Mouse (Mus musculus): ENCODE results near the gene Slc25a31. TPM values are rescaled to one million over a fixed set of nuclear protein-coding genes. Genes with fewer than 3 reads are reported as not detected.

Gene Slc25a31
- 0.51 and 0.74 TPM in 2 replicates for polyA plus RNA-seq (2016; fragmentation: Nextera tagmentation; extraction: Ambion mirVana)

DNA sequence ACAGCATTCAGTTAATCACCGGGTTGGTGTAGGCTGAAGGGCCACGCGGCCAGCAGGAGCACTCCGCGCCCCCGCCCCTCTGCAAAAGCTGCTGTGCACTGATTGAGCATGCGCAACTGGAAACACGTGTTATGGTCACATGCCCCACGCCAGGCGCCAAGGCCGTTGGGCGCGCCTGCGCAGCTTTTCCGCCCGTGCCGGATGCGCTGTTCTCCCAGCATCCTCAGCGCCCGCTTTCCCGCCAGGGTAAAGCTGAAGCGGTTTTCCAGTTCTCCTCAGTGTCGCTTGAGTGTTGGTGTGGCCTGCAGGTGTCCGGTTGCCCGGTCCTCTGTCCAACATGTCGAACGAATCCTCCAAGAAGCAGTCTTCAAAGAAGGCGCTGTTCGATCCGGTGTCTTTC lies at the start of gene Slc25a31:
Gene Slc25a31, plus strand, starts transcription at position 201 of the 400 bp plus-strand sequence.
- no peak within 1 kb of the TSS for H3K27ac ChIP-seq (ENCODE audit: poor library complexity, severe bottlenecking)

DNA sequence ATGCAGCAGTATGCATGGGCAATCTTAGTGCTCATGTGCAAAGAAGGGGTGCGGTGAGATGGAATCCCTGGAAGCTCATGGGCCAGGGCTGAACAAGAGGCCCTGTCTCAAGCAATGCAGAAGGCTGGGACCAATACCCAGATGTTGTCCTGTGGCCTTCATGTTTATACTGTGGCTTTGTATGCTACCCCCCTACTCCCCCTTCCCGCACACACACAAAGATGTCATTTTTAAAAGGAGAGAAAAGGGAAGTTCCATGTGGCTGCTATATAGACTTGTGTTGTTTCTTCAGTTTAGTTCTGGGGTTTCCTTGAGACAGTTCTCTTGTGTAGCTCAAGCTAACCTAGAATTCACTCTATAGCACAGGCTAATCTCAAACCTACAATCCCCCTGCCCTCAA lies 48.4 kb upstream of the Slc25a31 start:
- WGBS, result 90% methylated on average over 2 of the region's 2 CpGs
- Histone ChIP-seq H3K9ac (no peak overlapping the region), H3K27ac (ENCODE audit: poor library complexity, severe bottlenecking) (no peak overlapping the region), H3K36me3 (peaks cover 18% of the 10 kb centered on the region), H3K4me1 (replicated peaks) (no peaks in the 10 kb centered on the region), H3K9me3 (replicated peaks) (peaks cover 2% of the 10 kb centered on the region; the same call in 1 of the 2 replicates), H3K27me3 (replicated peaks) (no peaks in the 10 kb centered on the region), H3K4me2 (no peak overlapping the region), H3K4me3 (no peak overlapping the region)
- ATAC-seq (ENCODE audit: insufficient number of reproducible peaks, low FRiP score), result no peak

More for the DNA sequence above, at the start of gene Slc25a31:
- Histone ChIP-seq H3K9ac (no peak within 1 kb of the TSS), H3K36me3 (no peaks in the 10 kb centered on the region), H3K9me3 (replicated peaks) (peaks cover 6% of the 10 kb centered on the region; the same call in 1 of the 2 replicates), H3K4me2 (no peak within 1 kb of the TSS), H3K4me1 (replicated peaks) (no peaks in the 10 kb centered on the region), H3K4me3 (no peak within 1 kb of the TSS), H3K27me3 (replicated peaks) (no peaks in the 10 kb centered on the region)
- no peak for ATAC-seq (ENCODE audit: insufficient number of reproducible peaks, low FRiP score)
- WGBS, result 83% methylated on average over 30 of the region's 30 CpGs

DNA sequence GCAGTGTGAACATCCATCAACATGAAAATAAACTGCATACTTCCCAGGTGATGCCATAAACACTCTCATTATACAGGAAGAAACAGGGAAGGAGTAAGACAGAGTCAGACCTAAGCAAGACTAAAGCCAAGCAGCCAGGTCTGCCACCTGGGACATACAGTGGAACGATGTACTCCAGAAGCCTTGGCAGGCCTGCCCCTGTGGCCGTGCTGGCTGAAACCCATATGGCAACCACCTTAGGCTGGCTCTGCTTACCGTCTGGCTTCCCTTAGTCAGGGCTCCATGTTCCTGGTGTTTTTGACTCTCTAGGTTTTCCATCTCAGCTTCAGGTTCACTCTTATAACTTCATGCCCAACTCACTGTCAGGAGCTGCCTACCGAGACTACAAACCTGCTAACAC lies 42.5 kb upstream of the Slc25a31 start:
- Histone ChIP-seq H3K27me3 (replicated peaks) (no peaks in the 10 kb centered on the region), H3K27ac (ENCODE audit: poor library complexity, severe bottlenecking) (no peak overlapping the region), H3K9ac (no peak overlapping the region), H3K9me3 (replicated peaks) (peaks cover 4% of the 10 kb centered on the region; the same call in 1 of the 2 replicates), H3K4me2 (no peak overlapping the region), H3K36me3 (peaks cover 19% of the 10 kb centered on the region), H3K4me3 (no peak overlapping the region), H3K4me1 (replicated peaks) (peaks cover 9% of the 10 kb centered on the region)
- ATAC-seq (ENCODE audit: insufficient number of reproducible peaks, low FRiP score), result no peak
- WGBS, result 71% methylated on average over 4 of the region's 4 CpGs

DNA sequence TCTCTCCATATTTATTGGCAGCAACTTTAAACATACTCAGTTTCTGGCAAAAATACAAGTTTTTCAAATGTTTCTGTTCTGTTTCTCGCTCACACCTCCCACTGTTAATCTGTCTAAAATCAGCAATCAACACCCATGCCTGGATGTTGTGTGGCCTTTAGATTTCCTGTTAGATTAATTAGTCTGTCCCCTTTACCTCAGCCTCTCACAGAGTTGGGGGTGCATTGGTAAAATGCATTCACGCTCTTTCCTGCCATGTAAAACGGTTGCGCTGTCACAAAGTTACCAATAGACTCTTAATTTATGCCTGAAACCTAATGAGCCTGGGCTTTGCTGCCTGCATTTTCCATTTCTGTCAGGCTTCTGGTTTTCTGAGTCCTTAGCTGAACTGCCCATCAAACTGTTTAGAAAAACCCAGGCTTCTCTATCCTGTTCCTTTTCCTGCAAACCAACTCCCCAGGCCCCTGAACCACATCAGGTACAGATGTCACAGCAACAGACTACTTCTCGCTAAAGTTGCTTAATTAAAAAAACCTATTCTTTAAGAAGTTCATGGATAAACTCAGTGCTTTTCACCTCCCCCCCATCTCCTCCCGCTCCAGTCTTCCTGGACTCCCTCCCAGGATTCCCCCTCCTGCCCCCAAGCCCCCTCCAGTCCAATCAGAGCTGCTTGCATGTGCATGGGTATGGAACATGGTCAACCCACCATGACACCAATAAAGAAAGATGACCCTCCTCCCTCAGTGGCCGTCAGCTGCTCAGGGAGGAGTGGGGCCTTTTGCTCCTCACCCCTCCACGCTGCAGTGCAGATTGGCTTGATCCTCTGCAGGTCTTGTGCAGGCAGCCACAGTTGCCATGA lies 41.6 kb upstream of the Slc25a31 start:
- ATAC-seq (ENCODE audit: insufficient number of reproducible peaks, low FRiP score), result no peak
- Histone ChIP-seq H3K4me3 (no peak overlapping the region), H3K36me3 (peaks cover 19% of the 10 kb centered on the region), H3K27ac (ENCODE audit: poor library complexity, severe bottlenecking) (no peak overlapping the region), H3K4me1 (replicated peaks) (peaks cover 9% of the 10 kb centered on the region), H3K4me2 (no peak overlapping the region), H3K9me3 (replicated peaks) (peaks cover 4% of the 10 kb centered on the region; the same call in 1 of the 2 replicates), H3K27me3 (replicated peaks) (no peaks in the 10 kb centered on the region), H3K9ac (no peak overlapping the region)
- 79% methylated on average over 8 of the region's 8 CpGs for WGBS

DNA sequence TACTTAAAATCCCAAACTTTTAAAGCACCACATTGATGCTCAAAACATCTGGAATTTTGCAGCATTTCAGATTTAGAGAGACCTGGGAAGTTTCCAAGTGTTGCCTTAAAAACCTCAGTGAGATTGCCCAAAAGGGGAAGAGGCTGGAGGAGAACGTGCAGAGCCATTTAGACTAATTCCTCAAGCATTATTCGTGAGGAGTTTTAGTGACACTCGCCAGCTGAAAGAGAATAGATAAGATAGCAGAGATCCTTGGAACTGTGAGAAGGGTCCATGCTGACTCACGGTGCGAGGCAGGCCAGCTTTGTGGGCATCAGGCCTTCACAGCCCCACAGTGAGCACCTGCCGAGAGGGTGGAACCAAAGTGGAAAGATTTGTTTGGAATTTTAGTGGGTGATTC lies 39.8 kb upstream of the Slc25a31 start:
- Histone ChIP-seq H3K9me3 (replicated peaks) (peaks cover 4% of the 10 kb centered on the region; the same call in 1 of the 2 replicates), H3K27me3 (replicated peaks) (no peaks in the 10 kb centered on the region), H3K9ac (no peak overlapping the region), H3K4me2 (no peak overlapping the region), H3K4me3 (no peak overlapping the region), H3K4me1 (replicated peaks) (peaks cover 9% of the 10 kb centered on the region), H3K36me3 (peaks cover 14% of the 10 kb centered on the region), H3K27ac (ENCODE audit: poor library complexity, severe bottlenecking) (no peak overlapping the region)
- 20% methylated on average over 6 of the region's 6 CpGs for WGBS
- no peak for ATAC-seq (ENCODE audit: insufficient number of reproducible peaks, low FRiP score)

DNA sequence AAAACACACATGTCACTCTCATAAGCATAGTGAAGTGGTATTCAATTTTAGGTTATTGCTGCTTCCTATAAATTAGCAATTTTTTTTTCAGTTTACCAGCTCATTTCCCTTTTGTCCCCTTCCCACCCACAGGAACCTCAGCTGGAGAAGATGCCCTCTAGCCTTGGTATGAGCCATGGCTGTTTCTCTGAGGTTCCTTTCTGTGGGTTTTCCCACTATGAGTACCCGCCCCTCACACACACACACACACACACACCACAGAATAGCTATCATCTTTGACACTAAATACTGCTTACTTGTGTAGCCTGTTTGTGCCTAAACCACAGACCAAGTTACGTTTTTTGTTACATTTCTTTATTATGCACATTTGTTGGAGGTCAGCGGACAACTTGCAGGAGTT lies 39.3 kb upstream of the Slc25a31 start:
- 88% methylated on average over 3 of the region's 3 CpGs for WGBS
- Histone ChIP-seq H3K9me3 (replicated peaks) (peaks cover 4% of the 10 kb centered on the region; the same call in 1 of the 2 replicates), H3K27ac (ENCODE audit: poor library complexity, severe bottlenecking) (no peak overlapping the region), H3K9ac (no peak overlapping the region), H3K27me3 (replicated peaks) (no peaks in the 10 kb centered on the region), H3K36me3 (peaks cover 12% of the 10 kb centered on the region), H3K4me1 (replicated peaks) (peaks cover 12% of the 10 kb centered on the region), H3K4me3 (no peak overlapping the region), H3K4me2 (no peak overlapping the region)
- ATAC-seq (ENCODE audit: insufficient number of reproducible peaks, low FRiP score), result no peak

DNA sequence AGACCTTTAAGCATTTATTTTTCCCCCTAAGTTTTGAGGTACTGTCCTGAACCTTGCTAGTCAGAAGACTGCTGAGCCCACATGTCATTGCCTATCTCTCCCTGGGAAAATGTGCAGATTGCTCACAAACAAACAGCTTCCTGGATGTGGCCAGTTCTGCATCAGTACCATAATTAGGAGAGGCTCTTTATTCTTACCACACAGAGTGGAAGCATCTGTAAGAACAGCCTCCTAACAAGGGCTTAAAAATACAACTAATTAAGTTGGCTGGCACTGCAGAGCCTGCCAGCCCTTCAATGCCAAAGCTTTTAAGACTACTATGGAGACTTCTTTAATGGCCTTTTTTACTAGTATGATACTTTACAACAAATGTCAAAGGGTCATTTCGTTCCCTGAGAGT lies 35.1 kb upstream of the Slc25a31 start:
- WGBS, result 81% methylated on average over 1 of the region's 1 CpGs
- Histone ChIP-seq H3K4me1 (replicated peaks) (peaks cover 13% of the 10 kb centered on the region; the same call in 1 of the 2 replicates), H3K27me3 (replicated peaks) (no peaks in the 10 kb centered on the region), H3K9ac (no peak overlapping the region), H3K4me2 (no peak overlapping the region), H3K36me3 (no peaks in the 10 kb centered on the region), H3K27ac (ENCODE audit: poor library complexity, severe bottlenecking) (no peak overlapping the region), H3K9me3 (replicated peaks) (no peaks in the 10 kb centered on the region), H3K4me3 (no peak overlapping the region)
- ATAC-seq (ENCODE audit: insufficient number of reproducible peaks, low FRiP score), result no peak

DNA sequence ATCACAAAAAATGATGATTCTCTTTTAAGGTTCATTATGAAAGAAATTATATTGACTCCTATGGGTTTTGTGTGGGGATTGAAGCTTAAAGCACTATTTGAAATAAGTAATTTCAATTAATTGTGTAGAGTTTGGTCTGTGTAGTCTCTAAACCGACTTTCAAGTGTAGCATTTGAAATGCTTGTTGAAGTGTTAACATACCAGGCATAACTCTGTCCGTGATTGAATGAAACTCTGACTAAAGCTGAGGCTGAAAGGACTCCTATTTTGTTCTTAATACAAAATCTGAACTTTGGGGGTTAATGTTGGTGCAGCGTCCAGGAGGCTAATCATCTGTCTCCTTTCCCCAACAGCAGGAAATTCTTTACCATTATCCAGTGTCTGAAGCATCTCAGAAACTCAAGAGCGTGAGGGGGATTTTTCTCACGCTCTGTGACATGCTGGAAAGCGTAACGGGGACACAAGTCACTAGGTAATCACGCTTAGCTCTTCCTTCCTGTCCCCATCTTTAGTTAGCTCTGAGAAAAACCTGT lies 33.7 kb upstream of the Slc25a31 start:
- no peaks in the 10 kb centered on the region for H3K27me3 ChIP-seq (replicated peaks)
- H3K4me1 ChIP-seq (replicated peaks), result peaks cover 10% of the 10 kb centered on the region; the same call in 1 of the 2 replicates
- WGBS, result 12% methylated on average over 8 of the region's 8 CpGs
- H3K9me3 ChIP-seq (replicated peaks), result no peaks in the 10 kb centered on the region
- H3K9ac ChIP-seq, result no peak overlapping the region
- no peak overlapping the region for H3K4me3 ChIP-seq
- peak overlapping the region; percentile 48 for H3K27ac ChIP-seq (ENCODE audit: poor library complexity, severe bottlenecking)
- no peak for ATAC-seq (ENCODE audit: insufficient number of reproducible peaks, low FRiP score)
- no peaks in the 10 kb centered on the region for H3K36me3 ChIP-seq
- peak overlapping the region; percentile 46 for H3K4me2 ChIP-seq

DNA sequence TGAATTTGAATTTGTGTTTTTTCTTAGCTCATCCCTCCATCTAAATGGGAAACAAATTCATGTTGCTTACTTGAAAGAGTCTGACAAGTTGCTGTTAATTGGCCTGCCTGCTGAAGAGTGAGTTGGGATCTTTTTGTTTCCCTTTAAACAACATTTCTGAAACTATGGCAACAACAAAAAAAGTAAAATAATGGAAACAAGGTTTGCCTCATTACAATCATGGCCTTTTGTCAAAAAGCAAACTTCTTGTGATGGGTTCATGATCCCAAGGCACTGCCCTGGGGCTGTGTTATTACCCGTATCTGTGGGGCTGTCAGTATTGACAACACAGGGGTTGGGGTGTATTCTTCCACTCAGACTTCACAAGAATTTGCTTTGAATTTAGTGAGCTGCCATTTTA lies 29.8 kb upstream of the Slc25a31 start:
- WGBS, result 81% methylated on average over 1 of the region's 1 CpGs
- no peak overlapping the region for H3K9ac ChIP-seq
- ATAC-seq (ENCODE audit: insufficient number of reproducible peaks, low FRiP score), result no peak
- H3K36me3 ChIP-seq, result no peaks in the 10 kb centered on the region
- no peaks in the 10 kb centered on the region for H3K9me3 ChIP-seq (replicated peaks)
- no peaks in the 10 kb centered on the region for H3K27me3 ChIP-seq (replicated peaks)
- peaks cover 36% of the 10 kb centered on the region for H3K4me1 ChIP-seq (replicated peaks)
- H3K4me3 ChIP-seq, result no peak overlapping the region
- H3K4me2 ChIP-seq, result no peak overlapping the region
- H3K27ac ChIP-seq (ENCODE audit: poor library complexity, severe bottlenecking), result no peak overlapping the region

DNA sequence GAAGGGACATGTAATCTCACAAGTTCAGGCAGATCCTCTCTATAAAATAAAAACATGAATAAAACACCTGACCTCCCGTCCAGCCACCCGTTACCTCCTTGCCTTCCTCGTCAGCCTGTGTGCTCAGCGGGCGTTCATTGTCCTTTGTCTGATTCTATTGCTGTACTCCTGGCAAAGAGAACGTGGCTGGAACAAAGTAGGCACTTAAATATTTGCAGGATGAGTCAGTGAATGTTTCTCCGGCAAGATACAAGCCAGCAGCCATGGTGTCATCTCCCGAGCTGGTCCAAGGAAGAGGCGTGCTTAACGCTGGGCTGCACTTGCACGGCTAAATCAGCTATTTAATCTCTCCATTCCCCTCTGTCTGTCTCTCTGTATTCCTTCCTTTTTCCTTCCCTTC lies 26.3 kb upstream of the Slc25a31 start:
- no peaks in the 10 kb centered on the region for H3K27me3 ChIP-seq (replicated peaks)
- peak overlapping the region; percentile 48 for H3K4me2 ChIP-seq
- peak overlapping the region; percentile 3; the same call in 1 of the 2 replicates for H3K4me3 ChIP-seq
- ATAC-seq (ENCODE audit: insufficient number of reproducible peaks, low FRiP score), result peak; percentile 59
- no peaks in the 10 kb centered on the region for H3K36me3 ChIP-seq
- peak overlapping the region; percentile 65 for H3K27ac ChIP-seq (ENCODE audit: poor library complexity, severe bottlenecking)
- peak overlapping the region; percentile 28; the same call in 1 of the 2 replicates for H3K9ac ChIP-seq
- no peaks in the 10 kb centered on the region for H3K9me3 ChIP-seq (replicated peaks)
- H3K4me1 ChIP-seq (replicated peaks), result peaks cover 47% of the 10 kb centered on the region
- 18% methylated on average over 11 of the region's 11 CpGs for WGBS

DNA sequence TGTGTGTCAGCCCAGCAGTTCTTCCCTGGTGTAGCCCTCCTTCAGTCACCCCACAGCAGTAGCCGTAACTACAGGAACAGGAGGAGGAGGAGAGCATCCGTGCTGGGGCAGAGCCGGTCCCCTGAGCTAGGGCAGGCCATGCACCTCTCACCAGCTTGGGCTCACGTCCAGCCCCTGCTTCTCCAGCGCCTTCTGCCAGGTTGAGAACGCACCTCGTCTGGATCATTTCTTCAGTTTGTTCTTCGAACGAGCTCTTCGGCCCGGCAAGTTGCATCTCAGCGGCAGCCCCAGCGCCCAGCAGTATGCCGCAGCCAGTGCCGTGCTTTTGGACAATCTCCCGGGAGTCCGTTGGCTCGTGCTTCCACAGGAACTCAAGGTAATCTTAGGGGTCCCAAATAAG lies 25.5 kb upstream of the Slc25a31 start:
- Histone ChIP-seq H3K4me2 (no peak overlapping the region), H3K36me3 (no peaks in the 10 kb centered on the region), H3K27ac (ENCODE audit: poor library complexity, severe bottlenecking) (peak overlapping the region; percentile 65), H3K9me3 (replicated peaks) (no peaks in the 10 kb centered on the region), H3K9ac (no peak overlapping the region; the same call in 1 of the 2 replicates), H3K4me1 (replicated peaks) (peaks cover 53% of the 10 kb centered on the region), H3K4me3 (no peak overlapping the region), H3K27me3 (replicated peaks) (no peaks in the 10 kb centered on the region)
- no peak for ATAC-seq (ENCODE audit: insufficient number of reproducible peaks, low FRiP score)
- WGBS, result 85% methylated on average over 18 of the region's 18 CpGs
